Mouse (Mus musculus) thymus, postnatal 4 days (tissue): ENCODE data around the gene Rnf103.

ENCODE experiments used
- DNase-seq: peaks from one replicate; pipeline ENCODE4 v3.0.0; 2021

Rnf103 gene

GRCm38 (mm10) chr6:71492756-71493674 lies 679 bp upstream of the Rnf103 start:
- DNase-seq, result no peak

DNA sequence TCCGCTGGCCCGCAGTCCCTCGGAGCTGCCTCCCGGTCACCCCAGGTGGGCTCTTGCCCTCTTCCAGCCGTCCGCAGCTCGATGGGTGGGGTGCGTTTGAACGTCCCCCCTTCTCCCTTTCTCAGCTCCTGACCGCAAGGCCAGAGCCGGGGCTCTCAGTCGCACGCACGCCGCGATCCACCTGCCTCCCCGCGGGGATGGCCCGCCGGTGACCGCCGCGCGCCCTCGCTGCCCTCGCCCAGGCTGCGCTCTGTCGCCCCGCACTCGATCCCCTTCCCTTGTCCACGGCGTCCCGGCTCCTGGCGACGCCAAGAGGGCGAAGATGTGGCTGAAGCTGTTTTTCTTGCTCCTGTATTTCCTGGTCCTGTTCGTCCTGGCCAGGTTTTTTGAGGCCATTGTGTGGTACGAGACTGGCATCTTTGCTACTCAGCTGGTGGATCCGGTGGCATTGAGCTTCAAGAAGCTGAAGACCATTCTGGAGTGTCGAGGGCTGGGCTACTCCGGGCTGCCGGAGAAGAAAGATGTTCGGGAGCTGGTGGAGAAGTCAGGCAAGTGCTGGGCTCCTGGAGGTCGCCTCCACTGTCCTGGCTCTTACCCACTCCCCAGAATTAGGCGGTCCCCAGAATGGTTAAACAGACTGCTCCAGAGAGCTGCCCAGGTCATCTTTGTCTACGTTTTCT lies 787 bp downstream of the Rnf103 start:
- peak; percentile 67 for DNase-seq

GRCm38 (mm10) chr6:71500575-71500974 lies 6.9 kb downstream of the Rnf103 start:
- no peak for DNase-seq

DNA sequence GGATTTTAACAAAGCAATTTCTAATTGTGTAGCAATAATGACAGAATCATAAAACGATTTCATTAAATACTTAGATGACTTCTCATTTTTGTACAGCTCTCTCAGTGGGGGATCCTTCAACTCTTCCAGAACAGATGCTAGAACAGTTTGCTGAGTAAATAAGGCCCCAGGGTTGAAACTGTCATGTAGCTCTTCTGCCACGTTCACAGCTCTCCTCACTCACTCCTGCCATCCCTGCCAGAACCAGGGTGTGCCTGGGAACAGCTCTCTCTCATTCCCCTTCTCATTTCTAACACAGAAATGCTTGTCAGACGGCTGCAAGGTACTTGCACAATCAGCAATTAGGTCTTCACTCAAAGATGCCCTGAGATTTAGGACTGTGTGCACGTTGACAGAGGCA lies 9.3 kb downstream of the Rnf103 start:
- no peak for DNase-seq

GRCm38 (mm10) chr6:71503670-71504069 lies 10.0 kb downstream of the Rnf103 start:
- DNase-seq, result no peak

- DNase-seq, result no peak
Observed at GRCm38 (mm10) chr6:71504091-71504490, 10.4 kb downstream of the Rnf103 start.

DNA sequence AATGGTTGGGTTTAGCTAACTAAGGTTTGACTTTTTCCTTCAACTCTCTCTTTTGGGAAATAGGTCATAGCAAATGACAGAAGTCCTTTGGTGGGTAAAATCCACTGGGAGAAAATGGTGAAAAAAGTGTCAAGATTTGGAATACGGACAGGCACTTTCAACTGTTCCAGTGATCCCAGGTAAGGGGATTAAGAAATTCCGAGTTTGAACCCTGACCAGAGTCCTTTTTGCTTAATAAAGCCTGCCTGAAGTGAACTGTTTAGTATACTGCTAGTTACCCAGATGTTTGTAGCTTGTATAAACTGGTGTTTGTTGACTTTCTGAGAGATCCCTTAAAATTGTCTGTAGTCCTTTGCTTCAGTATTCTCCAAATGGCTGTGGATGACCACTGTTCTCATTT lies 12.0 kb downstream of the Rnf103 start:
- no peak for DNase-seq

GRCm38 (mm10) chr6:71519476-71519875 lies 25.8 kb downstream of the Rnf103 start:
- DNase-seq, result no peak

DNA sequence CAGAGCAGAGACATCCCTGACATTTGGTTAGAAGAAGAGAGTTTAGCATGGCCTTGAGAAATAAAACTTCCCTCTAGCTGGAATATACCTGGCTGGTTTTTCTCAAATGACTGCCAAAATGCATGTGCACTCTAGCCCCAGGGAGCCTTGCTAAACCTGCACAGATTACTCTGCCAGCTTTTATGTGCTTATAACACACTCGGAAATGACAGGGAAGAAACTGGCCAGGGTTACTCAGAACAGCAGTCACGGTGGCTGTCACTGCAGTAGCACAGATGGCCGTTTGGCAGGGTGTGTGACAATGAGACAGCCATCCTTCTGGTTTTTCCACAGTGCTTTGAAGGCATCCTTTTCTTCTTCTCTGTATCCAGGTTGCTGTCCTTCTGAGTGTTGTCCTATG lies 31.9 kb downstream of the Rnf103 start:
- no peak for DNase-seq

- DNase-seq, result no peak
Observed at GRCm38 (mm10) chr6:71527056-71527455, 33.4 kb downstream of the Rnf103 start.

DNA sequence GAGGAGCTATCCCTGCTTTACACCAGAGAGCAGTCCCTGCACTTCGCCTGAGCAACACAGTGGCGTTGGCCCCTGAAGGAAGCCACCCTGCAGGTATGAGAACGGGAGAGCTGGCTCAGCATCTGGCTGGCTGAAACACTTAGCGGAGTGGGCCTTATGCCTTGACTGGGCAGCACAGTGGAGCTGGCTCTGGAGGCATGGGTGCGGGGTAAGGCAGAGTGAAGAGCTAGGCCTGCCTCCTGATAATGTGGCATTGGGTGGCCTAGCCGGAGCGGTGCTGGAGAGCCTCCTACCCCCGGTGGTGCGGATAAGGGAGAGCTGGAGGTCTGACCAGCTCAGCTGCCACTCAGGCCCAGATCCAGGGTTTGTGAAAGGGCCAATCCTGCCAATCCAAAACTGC lies 34.1 kb downstream of the Rnf103 start:
- no peak for DNase-seq

DNA sequence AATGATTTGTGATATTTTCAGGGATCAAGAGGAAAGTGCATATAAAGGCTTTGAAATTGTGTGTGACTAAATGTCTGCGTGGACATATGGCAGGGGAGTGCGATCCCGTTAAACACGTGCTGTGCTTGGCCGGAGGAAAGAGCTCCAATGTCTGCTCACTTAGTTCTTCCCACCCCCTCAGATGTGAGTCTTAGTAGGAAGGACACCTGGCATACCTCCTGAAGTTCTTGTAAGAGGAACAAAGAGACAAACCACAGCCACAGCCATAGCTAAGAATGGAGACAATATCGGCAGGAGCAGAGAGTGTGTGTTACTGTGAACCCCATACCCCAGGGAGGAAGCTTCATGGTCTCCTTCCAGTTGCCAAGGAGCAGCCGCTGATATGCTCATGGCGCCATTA lies 36.5 kb downstream of the Rnf103 start:
- no peak for DNase-seq

GRCm38 (mm10) chr6:71537286-71537685 lies 43.6 kb downstream of the Rnf103 start:
- no peak for DNase-seq

DNA sequence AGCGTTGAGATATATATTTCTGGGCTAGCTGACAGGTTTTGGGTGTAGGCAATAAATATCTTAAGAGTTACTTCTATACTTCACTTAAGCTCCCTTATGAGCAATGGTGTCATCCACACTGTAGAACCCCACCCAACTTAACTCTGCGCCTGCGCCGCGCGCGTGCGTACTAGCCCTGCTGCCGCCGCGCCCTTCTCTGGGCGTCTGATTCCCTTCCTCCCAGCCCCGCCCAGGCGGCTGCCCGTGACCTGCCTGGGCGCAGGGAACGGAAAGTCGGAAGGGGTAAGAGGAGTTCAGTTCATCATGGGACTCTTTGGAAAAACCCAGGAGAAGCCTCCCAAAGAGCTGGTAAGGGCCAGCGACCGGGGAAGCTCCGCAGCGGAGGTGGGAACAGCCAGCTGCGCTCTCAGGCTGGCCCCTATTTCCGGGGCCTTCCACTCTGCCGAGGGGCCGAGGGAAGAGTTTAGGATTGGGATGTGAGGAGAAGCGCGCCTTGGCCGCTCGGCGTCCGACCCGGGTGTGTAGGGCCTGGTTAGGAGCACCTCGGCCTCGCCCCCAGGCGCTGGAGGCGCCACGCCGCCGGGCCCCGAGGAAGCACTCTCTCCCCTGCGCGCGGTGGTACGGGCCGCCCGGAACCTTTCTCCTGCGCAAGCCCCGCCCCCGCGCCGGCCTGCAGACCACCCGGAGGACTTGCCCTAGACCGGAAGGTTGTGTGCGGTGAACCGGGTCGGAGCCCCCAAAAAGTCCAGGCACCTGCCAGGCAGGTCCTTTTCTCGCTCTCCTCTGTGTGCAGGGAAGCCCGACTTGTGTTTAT lies 50.2 kb downstream of the Rnf103 start, which contains the start of gene Chmp3:
Gene Chmp3 (plus strand): TSS at position 112 of the 814 bp plus-strand sequence.
- DNase-seq, result peak; percentile 97

- no peak for DNase-seq
Observed at GRCm38 (mm10) chr6:71555507-71555951, 61.8 kb downstream of the Rnf103 start.

DNA sequence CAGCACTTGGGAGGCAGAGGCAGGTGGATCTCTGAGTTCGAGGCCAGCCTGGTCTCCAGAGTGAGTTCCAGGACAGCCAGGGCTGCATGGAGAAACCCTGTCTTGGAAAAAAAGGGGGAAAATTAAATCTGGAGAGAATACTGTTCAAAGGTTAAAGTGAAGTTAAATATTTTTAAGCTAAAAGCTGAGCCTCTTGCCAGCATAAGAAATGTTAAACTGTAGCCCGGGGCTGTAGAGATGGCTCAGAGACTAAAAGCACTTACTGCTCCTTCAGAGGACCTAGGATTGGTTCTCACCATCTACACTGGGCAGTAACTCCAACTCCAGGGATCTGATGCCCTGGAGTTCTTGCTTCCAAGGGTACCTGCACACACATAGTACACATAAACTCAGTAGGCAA lies 63.1 kb downstream of the Rnf103 start:
- DNase-seq, result no peak
